Mouse (Mus musculus) kidney, embryonic 16.5 days (tissue): ENCODE data around the gene B230118H07Rik. TPM values are rescaled to one million over a fixed set of nuclear protein-coding genes. Genes with fewer than 3 reads are reported as not detected.

Source experiments
- ATAC-seq: fragments of 200-750 bp; cut with Nextera tagmentation; 2 replicates; pipeline ENCODE4 v1.8.0; 2017; ENCODE audit warnings: moderate TSS enrichment; ENCODE audit not compliant: low FRiP score, low TSS enrichment
- H3K27ac ChIP-seq: fragments of 300-500 bp; sonication (generic); 2 replicates; pipeline ENCODE4 v1.5.1; 2014; ENCODE audit warnings: low read length
- H3K27me3 ChIP-seq: fragments of 300-500 bp; sonication (generic); 2 replicates; pipeline ENCODE4 v1.6.1; 2014; ENCODE audit warnings: low read length, control low read depth, mixed read lengths; ENCODE audit not compliant: insufficient read depth
- H3K36me3 ChIP-seq: fragments of 300-500 bp; sonication (generic); 2 replicates; pipeline ENCODE4 v1.6.1; 2014; ENCODE audit warnings: low read length, control low read depth, mixed read lengths; ENCODE audit not compliant: insufficient read depth
- H3K4me1 ChIP-seq: fragments of 300-500 bp; sonication (generic); 2 replicates; pipeline ENCODE4 v1.6.1; 2014; ENCODE audit warnings: low read length, control low read depth, mixed read lengths; ENCODE audit not compliant: insufficient read depth
- H3K4me2 ChIP-seq: fragments of 300-500 bp; sonication (generic); replicated peaks from 2 replicates; pipeline ENCODE4 v1.6.1; 2014; ENCODE audit warnings: low read depth, low read length
- H3K4me3 ChIP-seq: fragments of 300-500 bp; sonication (generic); 2 replicates; pipeline ENCODE4 v1.5.1; 2014; ENCODE audit warnings: mild to moderate bottlenecking, low read length
- H3K9ac ChIP-seq: fragments of 300-500 bp; sonication (generic); replicated peaks from 2 replicates; pipeline ENCODE4 v1.6.1; 2014; ENCODE audit warnings: low read length
- H3K9me3 ChIP-seq: fragments of 300-500 bp; sonication (generic); 2 replicates; pipeline ENCODE4 v1.6.1; 2016; ENCODE audit warnings: low read length, control low read depth
- WGBS: fragments of 180-500 bp; shearing (Covaris S2); extraction: QIAGEN DNeasy Blood & Tissue Kit; methylation state at CpG from one replicate; pipeline ENCODE4 v1.1.7; 2014; 5-methylcytosine and 5-hydroxymethylcytosine counted together
- polyA plus RNA-seq: library from polyadenylated mRNA; unstranded; fragments of >200 nt; fragmentation: Nextera tagmentation; extraction: Ambion mirVana; gene quantifications from 2 replicates; pipeline ENCODE4 v1.2.1, GENCODE M21; 2015

B230118H07Rik gene
- polyA plus RNA-seq, 1 experiment from 2014 or later = 55.3 TPM

GRCm38 (mm10) chr2:101673547-101673946, 24.2 kb upstream of the B230118H07Rik start:
- no peak overlapping the region for H3K4me3 ChIP-seq
- H3K4me1 ChIP-seq = 0 out of 2 replicates have a peak, but pooled peaks cover 3% of the 10 kb centered on the region
- no peak for ATAC-seq
- no peaks in the 10 kb centered on the region for H3K9me3 ChIP-seq
- WGBS = 72% methylated on average over 3 of the region's 3 CpGs
- no peak overlapping the region for H3K27ac ChIP-seq
- H3K36me3 ChIP-seq = no peaks in the 10 kb centered on the region
- peaks cover 3% of the 10 kb centered on the region; the same call in 1 of the 2 replicates for H3K27me3 ChIP-seq
- no peak overlapping the region for H3K4me2 ChIP-seq
- no peak overlapping the region for H3K9ac ChIP-seq

GRCm38 (mm10) chr2:101668751-101669150, 19.4 kb upstream of the B230118H07Rik start:
- 89% methylated on average over 3 of the region's 3 CpGs for WGBS
- H3K27me3 ChIP-seq = no peaks in the 10 kb centered on the region

GRCm38 (mm10) chr2:101665703-101666092, 16.4 kb upstream of the B230118H07Rik start:
- no peak overlapping the region for H3K4me2 ChIP-seq
- no peak overlapping the region for H3K4me3 ChIP-seq
- H3K9ac ChIP-seq = no peak overlapping the region
- no peak for ATAC-seq
- H3K36me3 ChIP-seq = no peaks in the 10 kb centered on the region
- H3K27me3 ChIP-seq = no peaks in the 10 kb centered on the region
- H3K9me3 ChIP-seq = no peaks in the 10 kb centered on the region
- H3K27ac ChIP-seq = no peak overlapping the region
- 0 out of 2 replicates have a peak, but pooled peaks cover under 1% of the 10 kb centered on the region for H3K4me1 ChIP-seq
- 90% methylated on average over 3 of the region's 3 CpGs for WGBS

More at GRCm38 (mm10) chr2:101668751-101669150, 19.4 kb upstream of the B230118H07Rik start:
- H3K4me1 ChIP-seq = 0 out of 2 replicates have a peak, but pooled peaks cover 3% of the 10 kb centered on the region
- no peaks in the 10 kb centered on the region for H3K36me3 ChIP-seq
- no peak overlapping the region for H3K4me3 ChIP-seq
- H3K9ac ChIP-seq = no peak overlapping the region
- H3K4me2 ChIP-seq = no peak overlapping the region
- ATAC-seq = no peak
- H3K27ac ChIP-seq = no peak overlapping the region
- H3K9me3 ChIP-seq = no peaks in the 10 kb centered on the region

- Histone ChIP-seq H3K9me3 (no peaks in the 10 kb centered on the region), H3K4me1 (no peaks in the 10 kb centered on the region), H3K9ac (no peak overlapping the region), H3K36me3 (no peaks in the 10 kb centered on the region), H3K4me3 (no peak overlapping the region), H3K27ac (no peak overlapping the region), H3K27me3 (no peaks in the 10 kb centered on the region), H3K4me2 (no peak overlapping the region)
- 22% methylated on average over 9 of the region's 9 CpGs for WGBS
- peak; percentile 90 for ATAC-seq
These were observed 15.8 kb upstream of the B230118H07Rik start for GRCm38 (mm10) chr2:101665058-101665702.

- no peak overlapping the region for H3K4me2 ChIP-seq
- H3K4me3 ChIP-seq = no peak overlapping the region
- no peaks in the 10 kb centered on the region for H3K36me3 ChIP-seq
- no peak overlapping the region for H3K27ac ChIP-seq
- no peaks in the 10 kb centered on the region for H3K27me3 ChIP-seq
- H3K9ac ChIP-seq = no peak overlapping the region
- no peak for ATAC-seq
- H3K9me3 ChIP-seq = no peaks in the 10 kb centered on the region
- 53% methylated on average over 2 of the region's 2 CpGs for WGBS
- no peaks in the 10 kb centered on the region for H3K4me1 ChIP-seq
These were observed 11.2 kb upstream of the B230118H07Rik start for GRCm38 (mm10) chr2:101660536-101660935.

GRCm38 (mm10) chr2:101652921-101653597, 3.7 kb upstream of the B230118H07Rik start:
- H3K4me2 ChIP-seq = peak overlapping the region; percentile 62
- H3K27me3 ChIP-seq = no peaks in the 10 kb centered on the region; the same call in 1 of the 2 replicates
- ATAC-seq = peak; percentile 69
- 0 out of 2 replicates have a peak overlapping the region, but pooled peaks have one; percentile 32 for H3K9ac ChIP-seq
- H3K4me3 ChIP-seq = peak overlapping the region; percentile 32
- H3K4me1 ChIP-seq = peaks cover 4% of the 10 kb centered on the region
- 17% methylated on average over 14 of the region's 14 CpGs for WGBS
- no peak overlapping the region for H3K27ac ChIP-seq
- H3K9me3 ChIP-seq = no peaks in the 10 kb centered on the region
- no peaks in the 10 kb centered on the region for H3K36me3 ChIP-seq

- WGBS = 35% methylated on average over 14 of the region's 14 CpGs
- Histone ChIP-seq H3K36me3 (no peaks in the 10 kb centered on the region), H3K4me1 (peaks cover 4% of the 10 kb centered on the region), H3K9ac (0 out of 2 replicates have a peak overlapping the region, but pooled peaks have one; percentile 32), H3K4me2 (peak overlapping the region; percentile 62), H3K9me3 (no peaks in the 10 kb centered on the region), H3K27me3 (no peaks in the 10 kb centered on the region; the same call in 1 of the 2 replicates), H3K27ac (no peak overlapping the region), H3K4me3 (peak overlapping the region; percentile 32)
- peak; percentile 58 for ATAC-seq
These were observed 3.0 kb upstream of the B230118H07Rik start for GRCm38 (mm10) chr2:101652204-101652920.

GRCm38 (mm10) chr2:101650446-101650845, 1.1 kb upstream of the B230118H07Rik start:
- Histone ChIP-seq H3K4me2 (no peak overlapping the region), H3K4me1 (peaks cover 4% of the 10 kb centered on the region), H3K27ac (no peak overlapping the region), H3K4me3 (no peak overlapping the region), H3K36me3 (no peaks in the 10 kb centered on the region), H3K27me3 (no peaks in the 10 kb centered on the region; the same call in 1 of the 2 replicates), H3K9ac (no peak overlapping the region), H3K9me3 (no peaks in the 10 kb centered on the region)
- 67% methylated on average over 1 of the region's 1 CpGs for WGBS
- ATAC-seq = no peak

GRCm38 (mm10) chr2:101648361-101648760, 971 bp downstream of the B230118H07Rik start:
- no peaks in the 10 kb centered on the region for H3K27me3 ChIP-seq
- no peak overlapping the region for H3K4me3 ChIP-seq
- no peak for ATAC-seq
- no peak overlapping the region for H3K9ac ChIP-seq
- no peaks in the 10 kb centered on the region for H3K36me3 ChIP-seq
- H3K4me1 ChIP-seq = peaks cover 4% of the 10 kb centered on the region
- H3K9me3 ChIP-seq = no peaks in the 10 kb centered on the region
- H3K27ac ChIP-seq = no peak overlapping the region
- WGBS = 73% methylated on average over 2 of the region's 2 CpGs
- no peak overlapping the region for H3K4me2 ChIP-seq
